Mouse (Mus musculus) testis, adult 2 months (tissue): ENCODE data around the gene Gucd1.
A peak's percentile ranks its signal among the peaks of the same experiment; 100 is the strongest.

ENCODE experiments used
- CTCF ChIP-seq: fragments of 200-500 bp; IDR thresholded peaks from 2 replicates; pipeline ENCODE4 v1.5.1; 2012; ENCODE audit warnings: low read depth, mild to moderate bottlenecking, inconsistent platforms, low read length, moderate library complexity; ENCODE audit not compliant: control insufficient read depth, insufficient read depth, insufficient replicate concordance
- POLR2A ChIP-seq: fragments of 200-500 bp; IDR thresholded peaks from 2 replicates; pipeline ENCODE4 v1.6.1; 2012; ENCODE audit warnings: low read depth, mild to moderate bottlenecking, inconsistent platforms, low read length, moderate library complexity; ENCODE audit not compliant: control insufficient read depth

GRCm38 (mm10) chr10:75486086-75486979, 31.4 kb downstream of the Gucd1 start:
- TF ChIP-seq CTCF: peak; percentile 46; the same call in 1 of the 2 replicates
- TF ChIP-seq POLR2A: no peak
